Mouse (Mus musculus) G1E (cell line): ENCODE results near the gene Wfdc3.

Source experiments
- CTCF ChIP-seq: IDR thresholded peaks from 2 replicates; pipeline ENCODE4 v1.5.1; 2012; ENCODE audit warnings: low read depth, low read length, inconsistent platforms, mixed read lengths
- TAL1 ChIP-seq: conservative IDR thresholded peaks from 2 replicates; pipeline ENCODE4 v1.6.1; 2012; ENCODE audit warnings: low read depth, low read length, inconsistent platforms, mixed read lengths

DNA sequence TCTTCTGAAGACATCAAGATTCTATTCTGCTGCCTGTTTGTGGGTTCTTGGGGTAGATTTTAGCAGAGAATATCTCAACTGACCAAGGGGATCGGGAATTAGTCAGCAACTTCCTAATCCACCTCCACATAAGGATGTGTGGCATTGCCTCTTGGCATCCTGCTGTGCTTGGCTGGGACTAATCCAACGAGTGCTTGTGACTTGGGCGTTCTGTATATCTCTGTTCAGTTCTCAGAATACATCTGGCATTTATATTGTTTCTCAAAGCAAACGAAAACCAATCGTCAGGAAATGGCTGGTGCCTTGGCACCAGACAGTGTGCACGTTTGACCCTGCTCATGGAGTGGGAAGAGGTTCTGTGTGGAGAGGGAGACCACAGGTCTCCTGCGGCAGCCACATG lies 5.9 kb downstream of the Wfdc3 start:
- TF ChIP-seq CTCF (no peak), TAL1 (no peak)
